Mouse (Mus musculus): ENCODE measurements around the gene Psme2.

GRCm38 (mm10) chr14:55589271-55589670 is 1.6 kb downstream of the Psme2 start:
- no peak for TF ChIP-seq CTCF (IDR thresholded peaks at IDR 0.05; ENCODE audit: low read depth, low read length)
- TF ChIP-seq POLR2A (IDR thresholded peaks at IDR 0.05; ENCODE audit: borderline replicate concordance, low read depth, low read length), result no peak

Data from bone marrow macrophage, adult 2 months (primary cell).